Mouse (Mus musculus) erythroblast, adult 5-6 weeks (primary cell): Measurements from ENCODE around the gene Pcid2. TPM values are rescaled to one million over a fixed set of nuclear protein-coding genes. Genes with fewer than 3 reads are reported as not detected.
"Not testable (repeated sequence)": the region's sequence is repeated elsewhere in the genome, so short reads cannot be mapped to it uniquely, and the experiment has no call there.

Source experiments
- ATAC-seq: replicated peaks from 2 replicates; pipeline ENCODE4 v1.8.0; 2016; ENCODE audit warnings: moderate number of reproducible peaks, mild to moderate bottlenecking, moderate TSS enrichment, inconsistent platforms; ENCODE audit not compliant: poor library complexity, low FRiP score, severe bottlenecking
- total RNA-seq, 2 experiments: library from RNA; stranded (forward) in 1 of 2; stranded (reverse) in 1 of 2; fragments of 150-400 nt in 1 of 2; fragments of 200-764, 138-1000 nt in 1 of 2; gene quantifications; 2 replicates each; pipeline versions ENCODE4 v1.2.3 to v1.2.4; 2015 to 2017; ENCODE audit warnings: low replicate concordance in 2 of 2

The Pcid2 gene
- total RNA-seq, 2 experiments from 2014 or later = 7.5 to 7.8 TPM

DNA sequence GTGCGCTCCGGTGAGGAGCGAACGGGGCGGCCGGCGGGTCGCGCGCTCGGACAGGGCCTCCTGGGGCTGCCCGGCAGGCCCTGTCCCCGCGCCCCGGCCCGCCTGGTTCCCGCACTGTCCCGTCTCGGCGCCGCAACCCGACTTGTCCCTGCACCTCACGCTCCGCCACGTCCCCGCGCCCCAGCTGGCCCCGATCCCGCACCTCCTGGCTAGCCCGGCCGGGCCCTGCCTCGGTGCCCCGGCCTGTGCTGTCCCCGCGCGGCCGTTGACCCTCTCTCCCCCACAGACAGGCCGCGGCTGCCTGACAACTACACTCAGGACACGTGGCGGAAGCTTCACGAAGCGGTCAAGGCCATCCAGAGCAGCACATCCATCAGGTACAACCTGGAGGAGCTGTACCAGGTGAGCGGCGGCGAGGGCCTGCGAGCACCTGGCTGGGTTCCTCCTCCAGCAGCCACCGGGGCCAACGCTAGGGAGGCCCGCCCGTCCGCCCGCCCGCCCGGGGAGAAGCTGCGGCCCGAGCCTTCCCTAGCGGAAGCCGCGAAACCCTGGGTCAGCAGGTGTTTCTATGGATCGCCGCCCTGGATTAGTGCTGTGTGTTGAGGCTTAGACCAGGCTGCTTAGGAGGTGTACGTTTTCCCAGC, 771 bp upstream of the Pcid2 start:
- ATAC-seq = no peak

DNA sequence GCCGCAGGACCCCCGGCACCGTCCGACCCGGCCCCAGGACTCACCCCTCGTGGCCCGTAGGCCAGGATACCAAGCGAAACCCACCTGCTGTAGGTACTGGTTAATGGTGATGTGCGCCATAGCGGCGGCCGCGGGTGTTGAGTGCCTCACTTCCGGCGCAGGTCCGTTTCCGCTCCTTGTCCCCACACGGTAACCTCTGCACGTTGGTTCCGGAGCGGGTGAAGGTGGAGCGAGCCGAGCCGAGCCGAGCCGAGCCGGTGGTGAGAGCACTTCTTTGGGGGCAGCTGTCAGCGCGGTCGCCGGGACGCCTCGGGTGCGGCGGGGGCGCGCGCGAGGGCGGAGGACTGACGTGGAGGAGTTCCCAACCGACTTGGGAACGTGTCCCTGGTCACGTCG, 570 bp downstream of the Pcid2 start:
- peak; percentile 44 for ATAC-seq

DNA sequence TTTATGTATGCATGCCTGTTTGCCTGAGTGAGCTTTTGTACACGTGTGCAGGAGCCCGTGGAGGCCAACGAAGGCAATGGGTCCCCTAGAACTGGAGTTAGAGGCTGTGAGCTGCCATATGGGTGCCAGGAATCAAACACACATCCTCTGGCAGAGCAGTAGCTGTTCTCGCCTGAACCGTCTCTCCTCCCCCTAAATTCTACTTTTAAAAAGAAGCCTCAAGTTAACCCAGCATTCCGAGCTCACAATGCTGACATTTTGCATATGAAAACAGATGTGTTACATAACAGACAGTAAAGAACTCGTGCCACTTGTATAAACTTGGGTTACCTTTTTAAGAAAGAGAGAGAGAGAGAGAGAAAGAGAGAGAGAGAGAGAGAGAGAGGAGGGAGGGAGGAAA, 27.7 kb downstream of the Pcid2 start:
- no peak for ATAC-seq

DNA sequence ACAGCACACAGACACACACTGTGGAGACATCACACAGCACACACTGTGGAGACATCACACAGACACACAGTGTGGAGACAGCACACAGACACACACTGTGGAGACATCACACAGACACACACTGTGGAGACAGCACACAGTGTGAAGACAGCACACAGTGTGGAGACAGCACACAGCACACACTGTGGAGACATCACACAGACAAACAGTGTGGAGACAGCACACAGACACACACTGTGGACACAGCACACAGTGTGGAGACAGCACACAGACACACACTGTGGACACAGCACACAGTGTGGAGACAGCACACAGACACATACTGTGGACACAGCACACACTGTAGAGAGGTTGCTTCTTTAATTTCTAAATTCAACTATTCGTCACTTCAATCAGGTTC, 29.7 kb downstream of the Pcid2 start:
- not testable (repeated sequence) for ATAC-seq

DNA sequence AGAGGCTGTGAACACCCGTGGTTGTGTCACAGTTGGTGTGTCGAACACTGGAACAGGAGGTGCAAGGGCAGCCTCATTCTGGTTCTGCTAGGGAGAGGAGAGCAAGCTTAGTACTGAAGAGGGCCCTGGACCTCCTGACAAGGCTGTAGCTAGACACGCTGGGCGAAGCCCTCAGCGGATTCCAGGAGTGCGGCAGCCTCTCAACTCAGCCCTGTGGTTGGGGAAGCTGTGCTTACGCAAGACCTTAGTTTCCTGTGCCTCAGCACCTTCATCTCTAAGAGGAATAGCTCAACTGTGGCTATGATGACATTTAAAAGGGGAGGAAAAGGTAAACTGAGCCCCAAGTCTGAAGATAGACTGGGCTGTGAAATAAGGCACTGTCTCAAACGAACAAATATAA, 30.2 kb downstream of the Pcid2 start:
- ATAC-seq = no peak

DNA sequence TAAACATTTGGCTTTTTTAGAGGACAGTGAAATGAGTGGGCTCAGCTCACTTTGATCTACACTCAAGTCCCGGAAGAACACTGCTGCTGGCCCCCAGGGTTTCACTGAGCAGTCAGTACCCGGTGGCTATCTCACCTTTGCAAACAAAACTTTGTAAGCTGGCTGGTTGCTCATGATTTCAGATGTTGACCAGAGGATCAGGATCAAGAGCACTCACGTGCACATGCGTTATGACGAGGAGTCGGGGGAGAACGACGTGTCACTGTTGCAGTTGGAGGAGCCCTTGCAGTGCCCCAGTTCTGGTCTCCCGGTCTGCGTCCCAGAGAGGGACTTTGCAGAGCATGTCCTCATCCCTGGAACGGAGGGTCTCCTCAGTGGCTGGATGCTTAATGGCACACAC, 32.0 kb downstream of the Pcid2 start:
- ATAC-seq = no peak

DNA sequence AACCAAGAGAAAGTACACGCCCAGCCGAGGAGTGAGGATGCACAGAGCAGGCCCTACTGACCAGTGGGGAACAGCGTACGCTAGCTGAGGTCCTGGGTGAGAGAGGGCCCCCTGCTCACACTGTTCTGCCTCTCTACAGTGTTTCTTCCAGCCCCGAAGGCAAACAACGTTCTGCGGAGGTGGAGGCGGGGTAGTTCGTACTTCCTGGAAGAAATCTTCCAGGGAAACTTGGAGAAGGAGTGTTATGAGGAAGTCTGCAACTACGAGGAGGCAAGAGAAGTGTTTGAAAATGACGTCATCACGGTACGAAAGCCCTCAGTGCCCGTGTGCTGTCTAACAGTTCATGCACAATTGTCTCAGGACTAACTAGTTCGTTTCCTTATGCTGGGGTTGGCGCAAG, 42.1 kb downstream of the Pcid2 start:
- no peak for ATAC-seq

DNA sequence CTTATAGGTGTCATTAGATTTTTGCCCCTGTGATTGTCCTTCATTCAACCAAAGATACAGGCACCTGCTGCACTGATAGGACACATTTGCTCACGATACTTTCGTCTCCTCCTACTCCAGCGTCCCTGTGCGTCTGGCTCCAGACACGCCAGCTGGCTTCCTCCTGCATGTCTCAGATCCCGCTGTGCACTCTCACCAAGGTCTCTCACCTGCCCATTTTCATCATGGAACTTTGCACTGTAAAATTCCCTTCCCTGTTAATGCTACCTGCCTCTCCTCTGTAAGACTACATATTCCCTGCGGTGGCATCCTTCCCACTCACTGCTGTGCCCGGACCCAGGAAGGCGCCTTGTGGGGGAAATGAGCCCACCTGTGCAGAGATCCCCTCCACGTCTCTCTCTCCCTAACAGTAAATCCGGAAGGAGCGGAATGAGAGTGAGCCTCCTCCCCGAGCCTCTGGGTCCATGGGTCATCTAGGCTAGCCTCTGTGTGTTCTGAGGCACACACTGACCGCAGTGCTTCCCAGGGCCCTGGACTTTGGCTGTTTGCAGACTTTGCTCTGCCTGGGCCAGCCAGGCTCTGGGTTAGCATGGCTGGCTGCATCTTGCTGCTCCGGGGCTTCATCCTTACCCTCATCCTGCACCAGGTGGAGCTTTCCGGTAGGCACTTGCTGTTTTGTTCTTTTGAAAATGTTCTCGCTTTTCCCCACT, 44.7 kb downstream of the Pcid2 start, which contains the start of gene Proz:
Proz (plus strand) TSS at position 474 of the 710 bp plus-strand sequence.
- ATAC-seq = no peak

DNA sequence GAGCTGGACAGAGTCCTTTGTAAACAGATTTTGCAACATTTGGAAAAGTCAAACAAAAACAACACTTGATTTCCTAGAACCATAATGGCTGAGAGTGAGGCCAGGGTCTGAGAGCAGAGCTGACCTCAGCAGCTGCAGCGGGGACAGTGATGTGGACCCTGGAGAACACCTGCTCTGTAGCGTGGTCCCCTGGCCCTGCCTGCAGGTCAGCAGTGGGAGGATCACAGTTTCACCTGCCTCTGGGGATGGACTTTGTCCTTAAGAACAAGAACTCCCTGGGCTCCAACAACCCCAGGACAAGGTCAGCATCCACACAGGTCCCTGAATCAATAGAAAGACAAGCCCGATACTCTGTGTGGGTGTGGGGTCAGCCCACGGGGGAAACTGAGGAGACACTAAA, 47.9 kb downstream of the Pcid2 start:
- no peak for ATAC-seq

DNA sequence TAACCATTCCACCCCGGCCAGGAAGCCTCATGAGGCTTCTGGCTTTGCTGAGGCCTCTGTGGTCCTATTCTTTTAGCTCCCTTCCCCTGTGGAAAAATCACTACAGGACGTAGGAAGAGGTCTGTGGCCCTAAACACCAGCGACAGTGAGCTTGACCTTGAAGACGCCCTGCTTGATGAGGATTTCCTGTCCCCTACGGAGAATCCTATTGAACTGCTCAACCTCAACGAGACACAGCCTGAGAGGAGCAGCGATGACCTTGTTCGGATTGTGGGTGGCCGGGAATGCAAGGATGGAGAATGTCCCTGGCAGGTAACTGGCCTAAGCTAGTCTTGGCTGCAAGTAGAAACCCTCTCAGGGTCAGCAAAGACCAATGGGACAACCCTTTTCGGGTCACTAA, 54.7 kb downstream of the Pcid2 start:
- no peak for ATAC-seq

DNA sequence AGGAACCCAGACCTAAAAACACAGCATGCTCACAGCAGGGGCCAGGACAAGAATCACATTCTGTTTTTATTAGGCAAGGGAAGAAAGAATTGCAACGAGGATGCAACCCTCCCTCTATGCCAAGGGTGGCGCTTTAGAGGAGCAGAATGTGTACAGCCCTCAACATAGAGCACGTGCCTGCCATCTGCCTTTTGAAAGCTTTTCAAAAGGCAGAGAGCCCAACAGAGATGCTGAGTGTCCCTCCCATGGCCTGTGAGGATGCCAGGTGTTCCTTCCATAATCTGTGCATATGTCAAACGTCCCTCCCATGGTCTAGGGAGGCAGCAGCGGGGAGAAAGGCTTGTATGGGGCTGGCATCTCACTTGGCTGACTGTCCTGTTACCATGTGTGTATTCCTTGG, 57.6 kb downstream of the Pcid2 start:
- no peak for ATAC-seq

DNA sequence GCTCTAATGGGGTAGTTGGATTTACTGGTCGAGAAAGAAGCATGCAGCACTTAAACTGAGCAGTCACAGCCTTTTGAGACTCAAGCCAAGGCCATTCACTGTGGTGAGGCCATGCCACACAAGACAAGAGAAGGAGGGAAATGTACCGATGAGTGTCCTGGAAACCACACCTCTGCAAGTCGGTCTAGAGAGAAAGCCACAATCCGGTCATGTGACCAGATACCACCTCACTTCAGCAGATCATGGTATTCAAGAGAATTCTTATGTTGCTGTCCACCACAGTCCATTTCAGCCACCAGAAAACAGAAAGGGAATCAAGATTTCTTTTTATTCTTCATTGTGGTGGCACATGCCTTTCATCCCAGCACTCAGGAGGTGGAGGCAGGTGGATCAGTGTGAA, 63.8 kb downstream of the Pcid2 start:
- ATAC-seq = no peak

DNA sequence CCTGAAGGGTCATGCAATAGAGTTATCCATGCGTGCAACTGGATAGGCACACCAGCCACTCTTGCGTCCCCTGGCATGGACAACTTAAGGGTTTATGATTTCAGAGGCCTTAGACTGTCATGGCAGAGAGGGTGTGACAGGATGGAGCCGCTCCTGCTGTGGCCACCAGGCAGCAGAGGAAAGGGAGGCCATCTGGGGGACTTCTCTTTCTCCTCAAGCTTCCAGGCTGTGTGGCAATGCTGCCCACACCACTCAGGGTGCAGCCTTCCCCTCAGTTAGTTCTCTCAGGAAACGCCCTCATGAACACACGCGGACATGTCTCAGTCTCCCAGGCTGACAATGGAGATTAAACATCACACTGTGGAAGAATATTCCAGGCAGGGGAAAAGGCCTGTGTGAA, 66.2 kb downstream of the Pcid2 start:
- ATAC-seq = no peak

DNA sequence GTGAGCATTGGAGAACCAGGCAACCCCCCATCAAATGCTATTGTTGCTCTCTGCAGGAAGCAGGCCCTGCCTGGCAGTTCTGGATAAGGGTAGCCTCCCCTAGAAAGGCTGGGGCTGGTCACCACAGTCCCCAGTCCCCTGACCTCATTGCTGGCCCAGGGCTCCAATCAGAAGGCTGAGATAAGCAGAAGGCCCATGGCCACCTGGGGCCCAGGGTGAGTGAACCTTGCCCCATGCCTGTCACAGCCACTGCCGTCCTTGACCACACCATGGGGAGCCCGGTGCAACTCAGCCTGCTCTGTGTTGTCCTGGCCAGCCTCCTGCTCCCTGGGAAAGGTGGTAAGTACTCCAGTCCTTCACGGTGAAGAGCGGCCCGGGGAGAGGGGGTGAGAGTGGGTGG, 67.7 kb downstream of the Pcid2 start:
- ATAC-seq = no peak

DNA sequence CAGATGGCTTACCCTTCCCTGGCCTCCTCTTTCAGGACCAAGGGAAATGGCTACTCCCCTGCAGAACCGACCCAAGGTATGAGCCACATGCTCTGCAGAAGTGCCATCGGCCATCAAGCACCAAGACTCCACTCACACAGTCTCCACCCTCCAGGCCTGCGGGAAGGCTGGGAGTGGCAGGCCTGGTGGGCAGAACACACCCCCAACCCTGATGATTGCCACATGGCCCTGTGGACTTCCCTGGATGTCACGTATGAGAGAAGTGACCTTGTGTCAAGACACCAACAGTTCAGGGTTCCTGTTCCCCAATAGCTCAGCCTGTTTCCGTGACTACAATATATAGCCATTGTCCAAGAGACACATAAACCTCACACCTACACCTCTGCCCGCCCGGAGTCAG, 68.2 kb downstream of the Pcid2 start, which contains the start of gene F10:
F10 (plus strand) TSS at position 294 of the 400 bp plus-strand sequence.
- ATAC-seq = no peak

DNA sequence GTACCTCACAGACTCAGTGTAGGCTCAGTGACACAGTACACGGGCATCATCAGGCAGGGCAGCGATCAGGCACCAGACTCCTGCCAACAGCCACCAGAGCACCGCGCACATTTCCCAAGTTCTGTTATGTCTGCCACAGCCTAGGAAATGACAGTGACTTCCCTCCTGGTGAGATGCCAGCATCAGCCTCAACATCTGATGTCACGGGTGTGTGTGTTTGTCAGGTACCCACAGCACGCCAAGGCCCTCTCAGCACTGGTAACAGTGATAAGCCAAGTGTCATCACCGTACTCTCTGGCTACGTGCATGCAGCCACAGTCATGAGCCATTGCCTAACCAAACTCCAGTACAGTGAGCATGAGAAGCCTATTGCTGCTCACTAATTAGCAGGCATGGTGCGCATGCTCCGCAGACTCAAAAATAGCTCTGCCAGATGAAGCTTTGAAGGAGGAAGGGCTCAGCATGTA, 68.9 kb downstream of the Pcid2 start:
- no peak for ATAC-seq

DNA sequence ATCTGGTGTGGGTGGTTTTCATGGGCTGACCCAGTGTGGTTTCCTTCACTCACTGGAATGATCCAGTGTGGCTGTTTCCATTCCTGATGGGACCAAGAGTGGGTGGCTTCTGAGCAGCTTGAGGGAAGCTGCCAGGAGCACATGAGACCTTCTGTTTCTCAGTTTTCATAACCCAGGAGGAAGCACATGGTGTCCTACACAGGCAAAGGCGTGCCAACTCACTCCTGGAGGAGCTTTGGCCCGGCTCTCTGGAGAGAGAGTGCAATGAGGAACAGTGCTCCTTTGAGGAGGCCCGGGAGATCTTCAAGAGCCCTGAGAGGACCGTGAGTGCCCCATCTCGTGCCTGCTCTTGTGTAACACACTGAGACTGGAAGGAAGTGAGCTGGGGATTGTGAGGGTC, 76.8 kb downstream of the Pcid2 start:
- no peak for ATAC-seq

DNA sequence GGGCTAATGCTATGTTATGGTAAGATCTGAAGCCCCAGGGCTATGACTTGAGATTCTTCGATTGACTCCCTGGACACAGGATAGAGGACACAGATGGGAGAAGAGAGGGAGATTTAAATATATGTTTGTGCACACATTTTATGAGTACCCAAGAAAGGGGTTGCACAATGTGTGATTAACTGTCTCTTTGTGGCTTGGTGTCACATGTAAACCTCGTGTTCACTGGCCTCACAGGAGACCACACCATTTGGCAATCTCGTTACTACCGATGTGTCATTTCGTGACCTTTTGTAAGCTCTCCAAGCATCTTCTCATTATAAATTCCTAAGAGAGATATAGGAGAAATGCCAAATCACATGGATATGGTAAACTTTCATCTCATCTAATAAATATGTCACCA, 77.6 kb downstream of the Pcid2 start:
- ATAC-seq = no peak
